Mouse (Mus musculus) thymus, postnatal 10 days (tissue): ENCODE measurements around the gene Ip6k2.

Experiments
- DNase-seq, 2 experiments: peaks; one replicate each; pipeline ENCODE4 v3.0.0; 2021; ENCODE audit warnings: low spot score in 2 of 2

Gene Ip6k2

GRCm38 (mm10) chr9:108820077-108820476 is 36.5 kb downstream of the Ip6k2 start:
- no peak for DNase-seq

GRCm38 (mm10) chr9:108824144-108824685 is 40.6 kb downstream of the Ip6k2 start:
- DNase-seq: no peak

GRCm38 (mm10) chr9:108824755-108825413 is 41.3 kb downstream of the Ip6k2 start:
- no peak for DNase-seq

GRCm38 (mm10) chr9:108825820-108826699 is 42.5 kb downstream of the Ip6k2 start, which contains the start of gene Celsr3:
Gene Celsr3, plus strand, starts transcription at chr9:108826320.
- peak in 1 of 2 experiments; percentile 13 for DNase-seq

- peak; percentile 58 to 78 for DNase-seq
These were observed 43.2 kb downstream of the Ip6k2 start for GRCm38 (mm10) chr9:108826700-108827340.

- DNase-seq: no peak
These were observed 43.9 kb downstream of the Ip6k2 start for GRCm38 (mm10) chr9:108827454-108827853.

GRCm38 (mm10) chr9:108827906-108828305 is 44.3 kb downstream of the Ip6k2 start:
- no peak for DNase-seq

- no peak for DNase-seq
These were observed 48.0 kb downstream of the Ip6k2 start for GRCm38 (mm10) chr9:108831637-108832036.

- DNase-seq: peak; percentile 41 to 47
These were observed 49.0 kb downstream of the Ip6k2 start for GRCm38 (mm10) chr9:108832390-108833108.

- DNase-seq: no peak
These were observed 59.4 kb downstream of the Ip6k2 start for GRCm38 (mm10) chr9:108842989-108843388.

GRCm38 (mm10) chr9:108845390-108845789 is 61.8 kb downstream of the Ip6k2 start:
- DNase-seq: no peak

GRCm38 (mm10) chr9:108847374-108847773 is 63.8 kb downstream of the Ip6k2 start:
- no peak for DNase-seq

- DNase-seq: no peak
These were observed 64.8 kb downstream of the Ip6k2 start for GRCm38 (mm10) chr9:108848419-108848818.

GRCm38 (mm10) chr9:108852976-108853375 is 69.4 kb downstream of the Ip6k2 start, which contains the start of gene Slc26a6:
Gene Slc26a6, plus strand, starts transcription at chr9:108853283.
- no peak for DNase-seq

GRCm38 (mm10) chr9:108853635-108854240 is 70.1 kb downstream of the Ip6k2 start:
- peak; percentile 81 to 84 for DNase-seq

GRCm38 (mm10) chr9:108854241-108854696 is 70.7 kb downstream of the Ip6k2 start:
- peak; percentile 76 for DNase-seq

GRCm38 (mm10) chr9:108855335-108855734 is 71.7 kb downstream of the Ip6k2 start:
- no peak for DNase-seq
